Mouse (Mus musculus) brain, embryonic 14.5 days (tissue): ENCODE results near the gene Kansl1l.

Experiments
- CTCF ChIP-seq: fragments of 200-500 bp; IDR thresholded peaks from 2 replicates; pipeline ENCODE4 v1.5.1; 2012; ENCODE audit warnings: inconsistent platforms, mild to moderate bottlenecking, moderate library complexity, borderline replicate concordance; ENCODE audit not compliant: insufficient read depth, insufficient read length; ENCODE audit errors: extremely low read depth
- POLR2A ChIP-seq: fragments of 200-500 bp; IDR thresholded peaks from 2 replicates; pipeline ENCODE4 v1.6.1; 2012; ENCODE audit warnings: mild to moderate bottlenecking, inconsistent platforms, borderline replicate concordance; ENCODE audit not compliant: poor library complexity, insufficient read depth, insufficient read length, severe bottlenecking; ENCODE audit errors: extremely low read depth

- TF ChIP-seq CTCF (no peak), POLR2A (no peak)
Measured at GRCm38 (mm10) chr1:66694266-66694665, 123.1 kb downstream of the Kansl1l start.
